Mouse (Mus musculus) limb, embryonic 13.5 days (tissue): Measurements from ENCODE around the gene Esr1. TPM values are rescaled to one million over a fixed set of nuclear protein-coding genes. Genes with fewer than 3 reads are reported as not detected.
"Not testable (repeated sequence)": the region's sequence is repeated elsewhere in the genome, so short reads cannot be mapped to it uniquely, and the experiment has no call there.

Experiments
- ATAC-seq: fragments of 200-750 bp; cut with Nextera tagmentation; 2 replicates; pipeline ENCODE4 v1.8.0; 2017; ENCODE audit warnings: low read depth, moderate number of reproducible peaks, moderate TSS enrichment; ENCODE audit not compliant: low FRiP score
- H3K27ac ChIP-seq: fragments of 300-500 bp; sonication (generic); 2 replicates; pipeline ENCODE4 v1.5.1; 2015; ENCODE audit warnings: inconsistent platforms, mild to moderate bottlenecking, moderate library complexity
- H3K27me3 ChIP-seq: fragments of 300-500 bp; sonication (generic); 2 replicates; pipeline ENCODE4 v1.6.1; 2015; ENCODE audit warnings: mild to moderate bottlenecking, inconsistent platforms
- H3K36me3 ChIP-seq: fragments of 300-500 bp; sonication (generic); 2 replicates; pipeline ENCODE4 v1.6.1; 2015; ENCODE audit warnings: inconsistent platforms, mild to moderate bottlenecking, moderate library complexity
- H3K4me1 ChIP-seq: fragments of 300-500 bp; sonication (generic); 2 replicates; pipeline ENCODE4 v1.6.1; 2015; ENCODE audit warnings: inconsistent platforms
- H3K4me2 ChIP-seq: fragments of 300-500 bp; sonication (generic); replicated peaks from 2 replicates; pipeline ENCODE4 v1.6.1; 2015; ENCODE audit warnings: inconsistent platforms, mild to moderate bottlenecking, moderate library complexity
- H3K4me3 ChIP-seq: fragments of 300-500 bp; sonication (generic); 2 replicates; pipeline ENCODE4 v1.5.1; 2015; ENCODE audit warnings: moderate library complexity, mild to moderate bottlenecking, inconsistent platforms
- H3K9ac ChIP-seq: fragments of 300-500 bp; sonication (generic); 2 replicates; pipeline ENCODE4 v1.6.1; 2015; ENCODE audit warnings: mild to moderate bottlenecking, inconsistent platforms
- H3K9me3 ChIP-seq: fragments of 300-500 bp; sonication (generic); 2 replicates; pipeline ENCODE4 v1.6.1; 2016; ENCODE audit warnings: inconsistent platforms
- WGBS: fragments of 180-500 bp; shearing (Covaris S2); methylation state at CpG from one replicate; pipeline ENCODE4 v1.1.7; 2015; 5-methylcytosine and 5-hydroxymethylcytosine counted together
- polyA plus RNA-seq: library from polyadenylated mRNA; unstranded; fragments of >200 nt; fragmentation: Nextera tagmentation; extraction: Ambion mirVana; gene quantifications from 2 replicates; pipeline ENCODE4 v1.2.1, GENCODE M21; 2015

The Esr1 gene
- polyA plus RNA-seq, 1 experiment from 2014 or later: 0.92 TPM

DNA sequence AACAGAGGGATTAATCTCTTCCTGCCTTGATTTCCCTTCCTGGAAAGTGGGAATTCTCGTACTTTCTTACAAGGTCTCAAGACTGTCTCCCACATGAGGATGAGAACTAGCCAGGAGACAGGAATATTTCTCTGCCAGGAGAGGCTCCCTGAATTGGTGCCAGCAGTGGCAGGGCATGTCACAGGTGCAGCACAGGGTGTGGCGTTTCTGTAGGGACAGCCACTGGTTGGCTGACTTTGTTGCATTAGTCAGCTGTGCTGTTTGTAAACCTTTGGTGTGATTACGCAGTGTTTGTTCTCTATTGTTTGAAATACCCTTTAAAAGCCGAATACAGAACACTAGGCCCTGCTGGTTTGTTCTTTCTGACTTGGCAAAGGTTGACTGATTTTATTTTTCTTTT lies 11.8 kb upstream of the Esr1 start:
- 89% methylated on average over 4 of the region's 4 CpGs for WGBS
- H3K27me3 ChIP-seq: no peaks in the 10 kb centered on the region
- H3K27ac ChIP-seq: no peak overlapping the region
- ATAC-seq: no peak
- H3K9me3 ChIP-seq: no peaks in the 10 kb centered on the region
- H3K4me2 ChIP-seq: no peak overlapping the region
- no peak overlapping the region for H3K9ac ChIP-seq
- H3K4me1 ChIP-seq: no peaks in the 10 kb centered on the region
- H3K4me3 ChIP-seq: no peak overlapping the region
- H3K36me3 ChIP-seq: no peaks in the 10 kb centered on the region

GRCm38 (mm10) chr10:4600796-4601474 lies 10.5 kb upstream of the Esr1 start:
- Histone ChIP-seq H3K36me3 (no peaks in the 10 kb centered on the region), H3K9me3 (no peaks in the 10 kb centered on the region), H3K27ac (no peak overlapping the region), H3K9ac (no peak overlapping the region), H3K27me3 (no peaks in the 10 kb centered on the region), H3K4me3 (no peak overlapping the region), H3K4me1 (no peaks in the 10 kb centered on the region), H3K4me2 (no peak overlapping the region)
- ATAC-seq: peak; percentile 64
- WGBS: 31% methylated on average over 2 of the region's 2 CpGs

- H3K4me1 ChIP-seq, H3K9ac ChIP-seq, H3K36me3 ChIP-seq, H3K4me3 ChIP-seq, H3K9me3 ChIP-seq, H3K27ac ChIP-seq, H3K4me2 ChIP-seq, H3K27me3 ChIP-seq, ATAC-seq: not testable (repeated sequence)
Observed at GRCm38 (mm10) chr10:4601612-4602011, 9.8 kb upstream of the Esr1 start.

GRCm38 (mm10) chr10:4602466-4602865 lies 8.9 kb upstream of the Esr1 start:
- H3K9me3 ChIP-seq: no peaks in the 10 kb centered on the region
- H3K27me3 ChIP-seq: no peaks in the 10 kb centered on the region
- ATAC-seq: no peak
- no peak overlapping the region for H3K4me3 ChIP-seq
- H3K4me1 ChIP-seq: no peaks in the 10 kb centered on the region
- no peaks in the 10 kb centered on the region for H3K36me3 ChIP-seq
- H3K27ac ChIP-seq: no peak overlapping the region
- WGBS: 77% methylated on average over 4 of the region's 4 CpGs
- H3K9ac ChIP-seq: no peak overlapping the region
- H3K4me2 ChIP-seq: no peak overlapping the region

DNA sequence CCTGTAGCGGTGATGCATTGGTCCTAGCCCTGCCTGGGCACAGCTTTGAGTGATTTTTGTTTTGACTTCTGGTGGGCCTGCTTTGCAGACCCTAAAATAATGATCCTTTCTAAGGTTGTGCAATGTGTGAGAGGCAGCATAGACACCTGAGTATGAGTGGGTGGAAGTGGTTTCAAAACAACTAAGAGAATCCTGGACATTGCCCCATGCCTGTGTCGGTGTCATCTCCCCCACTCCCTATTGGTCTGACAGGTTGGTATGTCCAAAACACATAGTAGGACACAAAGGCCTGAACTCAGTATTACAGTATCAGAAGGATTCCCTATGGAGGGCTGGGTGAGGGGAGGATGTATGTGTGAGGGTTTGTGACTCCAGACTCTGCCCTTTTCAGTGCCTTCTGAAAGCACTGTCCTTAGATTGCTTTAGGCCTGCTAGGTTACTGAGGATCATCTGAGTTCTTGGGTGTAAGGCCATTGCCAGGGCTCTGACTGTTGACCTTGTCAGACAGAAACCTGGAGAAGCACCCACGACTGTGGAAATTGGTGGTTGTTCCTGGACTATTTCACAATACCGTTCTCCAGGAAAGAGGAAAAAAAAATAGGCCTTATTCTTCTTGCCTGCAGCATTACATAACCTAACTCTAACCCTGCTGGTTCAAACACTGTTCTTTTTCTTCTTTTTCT lies 6.7 kb upstream of the Esr1 start:
- WGBS: 83% methylated on average over 4 of the region's 4 CpGs
- Histone ChIP-seq H3K9ac (no peak overlapping the region), H3K4me2 (no peak overlapping the region), H3K27ac (no peak overlapping the region), H3K27me3 (no peaks in the 10 kb centered on the region), H3K36me3 (no peaks in the 10 kb centered on the region), H3K9me3 (no peaks in the 10 kb centered on the region), H3K4me1 (no peaks in the 10 kb centered on the region), H3K4me3 (no peak overlapping the region)
- no peak for ATAC-seq

- Histone ChIP-seq H3K4me3 (no peak overlapping the region), H3K36me3 (no peaks in the 10 kb centered on the region), H3K27ac (no peak overlapping the region), H3K9me3 (no peaks in the 10 kb centered on the region), H3K9ac (no peak overlapping the region), H3K4me1 (peaks cover 22% of the 10 kb centered on the region), H3K27me3 (no peaks in the 10 kb centered on the region), H3K4me2 (no peak overlapping the region)
- WGBS: 52% methylated on average over 2 of the region's 2 CpGs
- no peak for ATAC-seq
Observed at GRCm38 (mm10) chr10:4610234-4610633, 1.2 kb upstream of the Esr1 start.

DNA sequence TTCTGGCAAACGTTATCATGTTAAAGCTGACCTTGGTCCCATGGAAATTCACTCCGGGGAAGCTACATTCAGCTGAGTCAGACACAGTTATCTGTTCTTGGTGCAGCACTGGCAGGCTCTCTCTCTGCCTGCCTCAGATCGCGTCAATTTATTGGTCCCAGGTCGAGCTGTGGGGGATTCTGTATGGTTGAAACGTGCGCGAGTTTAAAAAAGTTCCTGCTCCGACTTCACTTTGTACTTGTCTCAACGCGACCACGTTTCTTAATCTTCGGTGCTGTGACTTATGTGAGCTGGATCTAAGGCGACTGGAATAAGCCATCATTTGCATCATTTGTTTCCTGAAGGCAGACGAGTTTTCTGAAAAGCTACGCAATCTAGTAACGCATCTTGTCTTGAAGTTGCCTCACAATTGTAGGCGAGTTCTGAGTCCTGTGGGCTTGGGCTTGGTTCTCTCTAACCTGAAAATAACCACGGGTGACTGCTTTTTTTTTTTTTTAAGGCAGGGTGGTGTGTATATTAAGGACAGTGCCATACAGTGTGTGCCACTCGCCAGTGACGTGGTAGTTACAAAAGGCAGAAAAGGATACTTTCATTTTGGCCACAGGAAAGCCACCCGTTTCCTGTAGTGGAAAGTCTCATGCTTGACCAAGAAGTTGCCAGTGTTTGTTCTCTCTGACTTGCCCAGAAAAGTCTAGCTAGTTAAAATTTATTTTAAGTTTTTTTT lies 1.1 kb downstream of the Esr1 start:
- peak overlapping the region; percentile 35 for H3K4me3 ChIP-seq
- 42% methylated on average over 22 of the region's 22 CpGs for WGBS
- H3K4me2 ChIP-seq: peak overlapping the region; percentile 61
- H3K27ac ChIP-seq: no peak overlapping the region; the same call in 1 of the 2 replicates
- H3K36me3 ChIP-seq: no peaks in the 10 kb centered on the region
- H3K4me1 ChIP-seq: peaks cover 22% of the 10 kb centered on the region
- H3K9me3 ChIP-seq: no peaks in the 10 kb centered on the region
- ATAC-seq: no peak
- H3K9ac ChIP-seq: peak overlapping the region; percentile 39; the same call in 1 of the 2 replicates
- H3K27me3 ChIP-seq: no peaks in the 10 kb centered on the region

GRCm38 (mm10) chr10:4618026-4618425 lies 6.6 kb downstream of the Esr1 start:
- H3K9me3 ChIP-seq: no peaks in the 10 kb centered on the region
- H3K4me3 ChIP-seq: no peak overlapping the region
- H3K27me3 ChIP-seq: no peaks in the 10 kb centered on the region
- no peaks in the 10 kb centered on the region for H3K36me3 ChIP-seq
- peaks cover 15% of the 10 kb centered on the region for H3K4me1 ChIP-seq
- H3K9ac ChIP-seq: no peak overlapping the region
- H3K27ac ChIP-seq: no peak overlapping the region
- 71% methylated on average over 2 of the region's 2 CpGs for WGBS
- no peak overlapping the region for H3K4me2 ChIP-seq
- ATAC-seq: no peak

GRCm38 (mm10) chr10:4618686-4619085 lies 7.3 kb downstream of the Esr1 start:
- H3K36me3 ChIP-seq: no peaks in the 10 kb centered on the region
- H3K9me3 ChIP-seq: no peaks in the 10 kb centered on the region
- H3K4me2 ChIP-seq: no peak overlapping the region
- H3K9ac ChIP-seq: no peak overlapping the region
- H3K27me3 ChIP-seq: no peaks in the 10 kb centered on the region
- WGBS: 65% methylated on average over 5 of the region's 5 CpGs
- no peak overlapping the region for H3K4me3 ChIP-seq
- no peak for ATAC-seq
- H3K4me1 ChIP-seq: peaks cover 15% of the 10 kb centered on the region
- no peak overlapping the region for H3K27ac ChIP-seq

DNA sequence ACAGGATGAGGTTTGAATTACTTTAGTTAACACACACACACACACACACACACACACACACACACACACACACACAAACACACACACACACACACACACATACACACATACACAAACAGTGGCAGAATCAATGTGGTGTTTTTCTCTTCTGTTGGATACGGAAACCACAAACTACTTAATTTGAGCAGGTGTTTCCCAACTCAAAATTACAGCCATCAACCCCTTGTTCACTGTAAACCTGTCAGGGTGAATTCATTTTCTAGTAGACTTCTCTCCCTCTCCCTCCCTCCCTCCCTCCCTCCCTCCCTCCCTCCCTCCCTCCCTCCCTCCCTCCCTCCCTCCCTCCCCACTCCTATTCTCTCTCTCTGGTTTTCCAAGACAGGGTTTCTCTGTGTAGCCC lies 8.0 kb downstream of the Esr1 start:
- 62% methylated on average over 1 of the region's 1 CpGs for WGBS
- ATAC-seq, H3K4me3 ChIP-seq, H3K4me2 ChIP-seq, H3K36me3 ChIP-seq, H3K27me3 ChIP-seq, H3K27ac ChIP-seq, H3K9ac ChIP-seq, H3K9me3 ChIP-seq: not testable (repeated sequence)
- peaks cover 15% of the 10 kb centered on the region for H3K4me1 ChIP-seq

GRCm38 (mm10) chr10:4620596-4621504 lies 9.5 kb downstream of the Esr1 start:
- 45% methylated on average over 24 of the region's 24 CpGs for WGBS
- no peaks in the 10 kb centered on the region for H3K27me3 ChIP-seq
- no peak overlapping the region for H3K9ac ChIP-seq
- no peaks in the 10 kb centered on the region for H3K9me3 ChIP-seq
- peak; percentile 86 for ATAC-seq
- H3K36me3 ChIP-seq: no peaks in the 10 kb centered on the region
- H3K4me2 ChIP-seq: peak overlapping the region; percentile 42
- peak overlapping the region; percentile 67 for H3K27ac ChIP-seq
- H3K4me1 ChIP-seq: peaks cover 15% of the 10 kb centered on the region
- no peak overlapping the region for H3K4me3 ChIP-seq

- no peaks in the 10 kb centered on the region for H3K27me3 ChIP-seq
- H3K27ac ChIP-seq: no peak overlapping the region; the same call in 1 of the 2 replicates
- no peaks in the 10 kb centered on the region for H3K9me3 ChIP-seq
- peak overlapping the region; percentile 42; the same call in 1 of the 2 replicates for H3K4me2 ChIP-seq
- no peak for ATAC-seq
- H3K4me3 ChIP-seq: no peak overlapping the region
- 96% methylated on average over 5 of the region's 5 CpGs for WGBS
- no peaks in the 10 kb centered on the region for H3K36me3 ChIP-seq
- H3K4me1 ChIP-seq: peaks cover 15% of the 10 kb centered on the region
- no peak overlapping the region for H3K9ac ChIP-seq
Observed at GRCm38 (mm10) chr10:4621505-4621815, 10.1 kb downstream of the Esr1 start.
